Mouse (Mus musculus) heart, adult 2 months (tissue): Measurements from ENCODE around the gene Efnb1. TPM values are rescaled to one million over a fixed set of nuclear protein-coding genes. Genes with fewer than 3 reads are reported as not detected.
"Not testable (repeated sequence)": the region's sequence is repeated elsewhere in the genome, so short reads cannot be mapped to it uniquely, and the experiment has no call there.

Experiments
- DNase-seq, 2 experiments: peaks; one replicate each; pipeline ENCODE4 v3.0.0; 2021
- H3K27ac ChIP-seq: fragments of 200-600 bp; 2 replicates; pipeline ENCODE4 v1.8.1; 2022
- H3K27me3 ChIP-seq: fragments of 200-500 bp; 2 replicates; pipeline ENCODE4 v1.6.1; 2012; ENCODE audit warnings: mild to moderate bottlenecking, low read length, inconsistent platforms, mixed read lengths; ENCODE audit not compliant: control insufficient read depth, insufficient read depth
- H3K36me3 ChIP-seq: fragments of 200-500 bp; 2 replicates; pipeline ENCODE4 v1.6.1; 2012; ENCODE audit warnings: low read length, inconsistent platforms; ENCODE audit not compliant: control insufficient read depth, insufficient read depth
- H3K4me1 ChIP-seq: fragments of 200-500 bp; 2 replicates; pipeline ENCODE4 v1.6.1; 2011; ENCODE audit warnings: low read length; ENCODE audit not compliant: control insufficient read depth, insufficient read depth
- H3K4me3 ChIP-seq: fragments of 200-600 bp; 2 replicates; pipeline ENCODE4 v1.8.1; 2022
- H3K79me2 ChIP-seq: fragments of 200-500 bp; replicated peaks from 2 replicates; pipeline ENCODE4 v1.6.1; 2012; ENCODE audit warnings: mild to moderate bottlenecking, inconsistent platforms, low read length, moderate library complexity, mixed read lengths; ENCODE audit not compliant: control insufficient read depth, insufficient read depth
- H3K9ac ChIP-seq: fragments of 200-500 bp; 2 replicates; pipeline ENCODE4 v1.6.1; 2012; ENCODE audit warnings: low read depth, mild to moderate bottlenecking, control low read depth, inconsistent platforms, low read length, mixed read lengths
- CTCF ChIP-seq: fragments of 200-600 bp; IDR thresholded peaks from 2 replicates; pipeline ENCODE4 v1.8.1; 2022; ENCODE audit warnings: antibody characterized with exemption, mild to moderate bottlenecking, moderate library complexity
- EP300 ChIP-seq: fragments of 200-500 bp; IDR thresholded peaks from 2 replicates; pipeline ENCODE4 v1.6.1; 2011; ENCODE audit warnings: low read depth, low read length, control low read depth; ENCODE audit not compliant: insufficient read depth
- POLR2A ChIP-seq: fragments of 200-500 bp; IDR thresholded peaks from 2 replicates; pipeline ENCODE4 v1.6.1; 2011; ENCODE audit warnings: mild to moderate bottlenecking, low read depth, low read length, control low read depth; ENCODE audit not compliant: insufficient read depth
- WGBS: fragments of 180-500 bp; shearing (Covaris S2); methylation state at CpG from one replicate; pipeline ENCODE4 v1.1.7; 2018; 5-methylcytosine and 5-hydroxymethylcytosine counted together
- intact Hi-C: fragments of 180-260 bp; cut with DNase I; formaldehyde crosslinking; loops from one replicate; pipeline ENCODE4 v1.15.1; 2025
- long read RNA-seq: library from polyadenylated mRNA; stranded (forward); transcript quantifications from one replicate; pipeline ENCODE4 v2.0.0, GENCODE M21; 2021
- polyA plus RNA-seq: library from polyadenylated mRNA; depleted of rRNA; stranded (reverse); fragments of >200 nt; gene quantifications from 2 replicates; pipeline ENCODE4 v1.2.3, GENCODE M21; 2012; rRNA removed
- total RNA-seq, 2 experiments: library from RNA; stranded (reverse); gene quantifications; 2 replicates each; pipeline ENCODE4 v1.2.3; 2021

Efnb1 gene
- total RNA-seq (10 to 100 TPM; 20.4 to 21.2 TPM), polyA plus RNA-seq (16.0 and 20.6 TPM in 2 replicates)
- long read RNA-seq, transcript Efnb1-201 (5 exons, 3,258 nt) = major isoform, 6 of 9 reads
- long read RNA-seq, partial matches to known transcripts = 0 of 9 reads
- long read RNA-seq, other reads (novel, unspliced or antisense) = 3 of 9 reads

GRCm38 (mm10) chrX:99135523-99136258, at the start of gene Efnb1:
Gene Efnb1 (plus strand): TSS chrX:99136130.
- intact Hi-C loops = loop anchor here (1.0 to 10.0 kb wide), 8 partner anchors 64 to 439 kb away; partner anchors contain the start of gene Pja1
- peaks cover 3% of the 10 kb centered on the region for H3K4me1 ChIP-seq
- H3K27me3 ChIP-seq = no peaks in the 10 kb centered on the region
- DNase-seq = peak; percentile 91 to 93
- H3K27ac ChIP-seq = peak within 1 kb of the TSS; percentile 84
- H3K4me3 ChIP-seq = peak within 1 kb of the TSS; percentile 67
- H3K36me3 ChIP-seq = no peaks in the 10 kb centered on the region
- 20% methylated on average over 35 of the region's 35 CpGs for WGBS
- TF ChIP-seq POLR2A (no peak), CTCF (no peak), EP300 (no peak)
- peaks cover 2% of the 10 kb centered on the region for H3K79me2 ChIP-seq
- H3K9ac ChIP-seq = peak within 1 kb of the TSS; percentile 94

- H3K4me1 ChIP-seq = no peaks in the 10 kb centered on the region
- 54% methylated on average over 2 of the region's 2 CpGs for WGBS
- no peak overlapping the region for H3K4me3 ChIP-seq
- intact Hi-C loops = no loop called here
- no peak overlapping the region for H3K9ac ChIP-seq
- H3K27me3 ChIP-seq = no peaks in the 10 kb centered on the region
- no peaks in the 10 kb centered on the region for H3K36me3 ChIP-seq
- no peak for DNase-seq
- no peaks in the 10 kb centered on the region for H3K79me2 ChIP-seq
- no peak for TF ChIP-seq CTCF
- TF ChIP-seq POLR2A = no peak
- TF ChIP-seq EP300 = no peak
- H3K27ac ChIP-seq = no peak overlapping the region
Measured at GRCm38 (mm10) chrX:99092704-99093103, 43.2 kb upstream of the Efnb1 start.

GRCm38 (mm10) chrX:99111088-99111724, 24.7 kb upstream of the Efnb1 start:
- H3K4me3 ChIP-seq, H3K36me3 ChIP-seq, H3K9ac ChIP-seq, H3K4me1 ChIP-seq, intact Hi-C loops, H3K27me3 ChIP-seq, H3K27ac ChIP-seq, H3K79me2 ChIP-seq, DNase-seq: not testable (repeated sequence)
- WGBS = 77% methylated on average over 7 of the region's 10 CpGs

- 88% methylated on average over 5 of the region's 5 CpGs for WGBS
- Histone ChIP-seq H3K27ac (no peak overlapping the region), H3K79me2 (no peaks in the 10 kb centered on the region), H3K4me1 (no peaks in the 10 kb centered on the region), H3K36me3 (no peaks in the 10 kb centered on the region), H3K9ac (no peak overlapping the region), H3K4me3 (no peak overlapping the region), H3K27me3 (no peaks in the 10 kb centered on the region)
- TF ChIP-seq EP300 (no peak), CTCF (no peak), POLR2A (no peak)
- intact Hi-C loops = no loop called here
- no peak for DNase-seq
Measured at GRCm38 (mm10) chrX:99119510-99119909, 16.4 kb upstream of the Efnb1 start.

- no peaks in the 10 kb centered on the region for H3K36me3 ChIP-seq
- WGBS = 28% methylated on average over 3 of the region's 3 CpGs
- H3K27me3 ChIP-seq = no peaks in the 10 kb centered on the region
- intact Hi-C loops = loop anchor here (1.0 to 10.0 kb wide), 6 partner anchors 195 to 1352 kb away; no protein-coding TSS in a partner anchor
- no peak overlapping the region for H3K9ac ChIP-seq
- H3K79me2 ChIP-seq = no peaks in the 10 kb centered on the region
- TF ChIP-seq POLR2A (no peak), CTCF (peak; percentile 96), EP300 (no peak)
- H3K4me3 ChIP-seq = no peak overlapping the region
- no peak overlapping the region for H3K27ac ChIP-seq
- peak; percentile 30 to 75 for DNase-seq
- H3K4me1 ChIP-seq = no peaks in the 10 kb centered on the region; the same call in 1 of the 2 replicates
Measured at GRCm38 (mm10) chrX:99130059-99130458, 5.9 kb upstream of the Efnb1 start.

GRCm38 (mm10) chrX:99132573-99132972, 3.4 kb upstream of the Efnb1 start:
- no peak overlapping the region for H3K27ac ChIP-seq
- no peaks in the 10 kb centered on the region for H3K36me3 ChIP-seq
- TF ChIP-seq EP300 = no peak
- no peak overlapping the region for H3K9ac ChIP-seq
- H3K79me2 ChIP-seq = no peaks in the 10 kb centered on the region
- no peaks in the 10 kb centered on the region; the same call in 1 of the 2 replicates for H3K4me1 ChIP-seq
- H3K27me3 ChIP-seq = no peaks in the 10 kb centered on the region
- no peak overlapping the region for H3K4me3 ChIP-seq
- DNase-seq = no peak
- intact Hi-C loops = loop anchor here (5.0 to 10.0 kb wide), 3 partner anchors 192 to 1350 kb away; no protein-coding TSS in a partner anchor
- WGBS = 79% methylated on average over 6 of the region's 6 CpGs
